Mouse (Mus musculus): Measurements from ENCODE around the gene Cxcr6.
A peak's percentile ranks its signal among the peaks of the same experiment; 100 is the strongest.

Gene Cxcr6

GRCm38 (mm10) chr9:123818601-123819000 lies 12.3 kb downstream of the Cxcr6 start:
- no peak for DNase-seq (ENCODE audit: low read depth, low spot score)

DNA sequence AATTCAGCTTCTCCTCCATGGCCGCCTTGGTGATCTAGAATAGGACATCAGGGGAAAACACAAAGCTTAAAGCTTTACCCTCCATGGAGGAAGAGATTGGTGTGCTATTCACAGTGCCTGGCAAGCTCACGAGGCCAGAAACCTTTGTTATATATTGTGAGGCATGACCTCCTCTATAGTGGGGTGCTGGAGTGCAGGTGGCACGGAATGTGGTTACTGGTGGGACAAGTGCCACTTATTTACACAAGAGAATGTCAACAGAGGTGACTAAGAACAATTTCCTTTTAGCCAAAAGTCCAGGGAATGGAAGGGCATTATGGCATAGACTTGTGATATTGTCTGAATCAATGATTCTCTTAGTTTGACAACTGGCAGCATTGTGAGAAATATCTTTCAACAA lies 20.4 kb downstream of the Cxcr6 start:
- no peak for DNase-seq (ENCODE audit: low read depth, low spot score)

DNA sequence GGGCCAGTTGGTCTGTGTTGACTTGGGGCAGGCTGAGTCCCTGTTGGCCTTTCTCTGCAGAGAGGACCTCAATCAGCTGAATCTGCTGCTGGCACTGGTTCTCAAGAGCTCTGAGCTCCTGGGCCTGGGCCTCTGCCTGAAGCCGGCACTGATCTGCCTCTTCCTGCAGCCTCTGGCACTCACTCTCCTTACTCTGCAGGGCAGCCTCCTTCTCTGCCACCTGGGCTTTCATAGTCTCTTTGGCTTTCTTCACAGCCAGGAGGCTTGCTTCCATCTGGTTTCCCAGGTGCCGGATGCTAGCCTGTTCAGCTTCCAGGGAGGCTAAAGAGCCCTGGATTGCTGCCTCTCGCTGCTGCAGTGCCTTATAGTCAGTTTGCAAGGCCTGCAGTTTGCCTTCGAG lies 22.6 kb downstream of the Cxcr6 start:
- no peak for DNase-seq (ENCODE audit: low read depth, low spot score)

DNA sequence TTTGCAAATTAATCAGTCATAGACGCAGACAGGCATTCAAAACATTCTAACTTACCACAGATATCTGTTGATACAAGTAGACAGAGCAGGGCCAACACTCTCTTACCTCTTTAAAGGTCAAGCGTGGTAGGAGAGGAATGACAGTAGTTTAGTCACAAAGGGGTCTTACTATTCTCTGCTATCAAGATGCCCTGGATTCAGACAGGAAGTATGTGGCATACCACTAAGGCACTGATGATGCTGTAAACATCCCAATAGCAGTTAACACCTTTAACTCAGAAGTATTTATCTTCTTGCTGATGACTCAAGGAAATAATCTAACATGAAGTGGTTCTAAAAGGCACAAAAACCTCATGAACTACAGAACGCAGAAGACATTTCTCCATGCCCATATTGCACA lies 29.6 kb downstream of the Cxcr6 start:
- DNase-seq (ENCODE audit: low read depth, low spot score): peak; percentile 14

DNA sequence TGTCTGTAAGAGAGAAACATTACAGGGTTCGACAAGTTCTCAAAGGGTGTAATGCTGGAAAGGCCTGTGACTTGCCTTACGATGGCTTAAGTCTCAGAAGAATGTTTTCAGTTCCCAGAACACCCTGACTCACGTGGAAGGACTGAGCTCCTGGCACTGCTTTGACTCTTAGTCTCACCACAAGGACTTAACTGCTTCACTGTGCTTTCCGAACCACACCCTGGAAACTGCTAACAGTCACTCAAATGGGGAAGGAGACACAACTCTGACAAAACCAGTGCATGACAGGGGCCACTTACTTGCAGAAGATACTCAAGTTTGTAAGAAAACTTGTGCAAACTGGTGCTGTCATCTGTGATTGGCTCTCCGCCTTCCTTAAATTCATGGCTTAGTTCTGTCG lies 34.0 kb downstream of the Cxcr6 start:
- DNase-seq (ENCODE audit: low read depth, low spot score): no peak

DNA sequence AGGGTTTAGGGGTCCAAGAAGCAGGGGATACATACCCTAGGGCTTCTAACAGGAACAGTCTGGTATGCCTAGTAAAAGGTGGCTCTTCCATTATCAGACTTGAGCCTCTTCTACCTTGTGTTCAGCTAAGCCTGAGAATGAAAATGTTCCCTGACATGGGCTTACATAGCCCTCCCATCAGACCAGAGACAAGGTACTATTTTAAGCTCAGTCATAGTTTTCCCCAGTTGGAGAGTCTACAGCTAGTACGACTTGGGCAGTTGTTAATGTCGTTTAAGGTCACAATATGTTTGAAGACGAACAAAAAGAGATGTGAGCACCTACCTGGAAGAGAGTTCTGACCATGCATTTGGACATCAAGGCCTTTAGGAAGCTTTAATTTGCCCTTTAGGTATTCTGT lies 38.2 kb downstream of the Cxcr6 start:
- no peak for DNase-seq (ENCODE audit: low read depth, low spot score)

- DNase-seq (ENCODE audit: low read depth, low spot score): peak; percentile 37
Measured at GRCm38 (mm10) chr9:123845120-123845519, 38.8 kb downstream of the Cxcr6 start.

DNA sequence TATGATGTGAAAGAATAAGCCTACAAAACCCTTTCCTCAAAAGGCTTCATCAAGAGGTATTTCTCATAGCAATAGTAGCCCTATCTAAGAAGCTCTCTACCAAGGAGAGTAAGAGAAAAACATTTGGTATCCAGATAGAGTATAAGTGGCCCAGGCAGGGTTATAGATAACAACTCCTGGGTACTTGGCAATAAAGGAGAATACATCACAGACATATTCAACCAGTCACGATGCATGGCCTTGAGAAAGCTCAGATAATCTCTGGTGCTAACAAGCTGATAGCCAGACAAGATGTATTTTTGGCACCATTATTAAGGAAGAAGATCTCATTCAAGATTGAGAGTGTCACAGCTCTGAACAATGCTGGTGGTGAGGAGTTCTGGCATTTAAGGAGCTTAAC lies 40.2 kb downstream of the Cxcr6 start:
- no peak for DNase-seq (ENCODE audit: low read depth, low spot score)

DNA sequence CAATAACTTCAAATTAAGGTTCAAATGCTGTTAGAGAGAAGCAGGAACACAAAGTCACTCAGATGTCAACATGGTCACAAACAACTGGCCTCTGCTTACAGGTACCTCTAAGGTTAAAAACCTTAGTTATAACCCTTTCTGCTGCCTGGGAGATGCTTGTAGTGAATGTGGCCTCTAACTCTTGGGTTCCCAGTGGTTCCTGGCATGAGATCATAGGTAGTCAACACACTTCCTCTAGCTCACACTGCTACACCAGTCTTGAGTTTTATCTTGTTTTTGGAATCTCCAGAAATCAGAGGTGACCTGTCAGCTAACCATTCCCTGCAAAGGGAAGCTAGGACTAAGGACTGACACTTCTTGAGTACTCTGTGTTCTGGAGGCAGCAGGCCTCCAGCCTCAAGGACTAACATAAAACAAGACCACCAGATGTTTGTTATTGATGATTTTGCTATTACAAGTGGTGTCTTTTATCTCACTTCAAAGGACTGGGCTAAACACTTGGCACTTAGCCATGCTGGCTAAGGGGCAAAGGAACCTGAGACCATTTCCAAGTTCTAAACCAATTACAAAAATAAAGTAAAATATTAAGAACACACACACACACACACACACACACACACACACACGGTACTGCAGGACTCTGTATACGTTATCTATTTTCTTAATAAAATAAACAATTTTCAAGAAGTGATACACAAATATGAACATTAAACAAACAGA lies 43.9 kb downstream of the Cxcr6 start:
- peak; percentile 22 for DNase-seq (ENCODE audit: low read depth, low spot score)

GRCm38 (mm10) chr9:123850705-123851061 lies 44.4 kb downstream of the Cxcr6 start:
- DNase-seq (ENCODE audit: low read depth, low spot score): peak; percentile 62

DNA sequence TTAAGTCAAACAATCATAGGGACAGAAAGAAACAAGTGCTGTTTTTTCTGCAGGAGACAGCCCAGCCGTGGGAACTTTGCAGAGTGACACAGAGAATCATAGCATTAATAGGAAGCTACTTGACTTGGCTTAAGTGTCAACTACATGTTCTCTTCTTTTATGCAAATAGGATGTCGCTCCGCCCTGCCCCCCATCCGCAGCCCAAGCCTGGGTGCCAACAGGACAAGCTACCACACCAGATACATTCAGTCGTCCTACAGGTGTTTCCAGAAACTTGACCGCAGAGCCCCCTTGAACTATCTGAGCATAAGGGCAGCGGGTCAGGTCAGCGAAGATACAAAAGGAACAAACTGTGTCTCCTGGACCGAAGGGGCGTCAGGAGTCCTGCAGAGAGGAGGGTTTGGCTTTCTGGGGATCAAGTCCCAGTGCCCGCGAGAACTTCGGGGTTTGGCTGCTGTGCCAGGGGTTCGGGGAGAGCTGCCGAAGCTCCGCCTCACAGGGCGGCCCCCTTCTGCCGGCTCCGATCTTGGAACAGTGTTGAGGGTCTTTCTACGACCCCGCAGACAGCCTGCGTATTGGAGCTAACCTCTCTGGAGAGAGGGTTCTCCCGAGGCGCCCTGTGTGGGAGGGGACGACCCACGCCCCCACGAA lies 44.9 kb downstream of the Cxcr6 start:
- peak; percentile 82 for DNase-seq (ENCODE audit: low read depth, low spot score)

DNA sequence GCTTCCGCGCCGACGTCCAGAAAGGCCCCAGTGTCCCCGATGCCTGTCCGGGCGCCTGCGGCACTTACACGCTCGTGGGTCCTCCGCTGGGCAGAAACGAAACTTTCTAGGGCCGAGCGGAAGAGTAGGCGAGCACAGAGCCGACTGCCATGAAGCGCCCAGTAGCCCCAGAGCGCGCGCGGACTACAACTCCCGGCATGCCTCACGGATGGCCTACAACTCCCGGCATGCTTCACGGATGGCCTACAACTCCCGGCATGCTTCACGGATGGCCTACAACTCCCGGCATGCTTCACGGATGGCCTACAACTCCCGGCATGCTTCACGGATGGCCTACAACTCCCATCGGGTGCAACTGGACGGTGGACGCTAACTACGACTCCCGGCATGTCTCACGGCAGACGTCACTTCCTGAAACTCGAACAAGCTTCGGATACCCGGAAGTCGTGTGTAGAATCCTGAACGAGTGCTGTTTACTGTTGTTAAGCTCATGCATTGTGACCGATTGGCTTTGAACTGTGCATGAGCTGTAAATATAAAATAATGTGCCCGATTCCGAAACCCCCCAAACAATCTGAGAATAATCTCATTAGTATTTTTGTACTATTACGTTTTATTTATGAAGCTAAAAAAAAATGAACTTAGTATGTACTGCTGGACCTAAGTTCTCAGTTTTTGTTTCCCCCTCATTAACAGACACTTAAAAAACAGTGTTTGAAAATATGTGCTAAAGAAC lies 45.6 kb downstream of the Cxcr6 start, which contains the start of gene Fyco1:
TSS of gene Fyco1 (minus strand) at position 187 of the 736 bp plus-strand sequence.
- peak; percentile 97 for DNase-seq (ENCODE audit: low read depth, low spot score)

DNA sequence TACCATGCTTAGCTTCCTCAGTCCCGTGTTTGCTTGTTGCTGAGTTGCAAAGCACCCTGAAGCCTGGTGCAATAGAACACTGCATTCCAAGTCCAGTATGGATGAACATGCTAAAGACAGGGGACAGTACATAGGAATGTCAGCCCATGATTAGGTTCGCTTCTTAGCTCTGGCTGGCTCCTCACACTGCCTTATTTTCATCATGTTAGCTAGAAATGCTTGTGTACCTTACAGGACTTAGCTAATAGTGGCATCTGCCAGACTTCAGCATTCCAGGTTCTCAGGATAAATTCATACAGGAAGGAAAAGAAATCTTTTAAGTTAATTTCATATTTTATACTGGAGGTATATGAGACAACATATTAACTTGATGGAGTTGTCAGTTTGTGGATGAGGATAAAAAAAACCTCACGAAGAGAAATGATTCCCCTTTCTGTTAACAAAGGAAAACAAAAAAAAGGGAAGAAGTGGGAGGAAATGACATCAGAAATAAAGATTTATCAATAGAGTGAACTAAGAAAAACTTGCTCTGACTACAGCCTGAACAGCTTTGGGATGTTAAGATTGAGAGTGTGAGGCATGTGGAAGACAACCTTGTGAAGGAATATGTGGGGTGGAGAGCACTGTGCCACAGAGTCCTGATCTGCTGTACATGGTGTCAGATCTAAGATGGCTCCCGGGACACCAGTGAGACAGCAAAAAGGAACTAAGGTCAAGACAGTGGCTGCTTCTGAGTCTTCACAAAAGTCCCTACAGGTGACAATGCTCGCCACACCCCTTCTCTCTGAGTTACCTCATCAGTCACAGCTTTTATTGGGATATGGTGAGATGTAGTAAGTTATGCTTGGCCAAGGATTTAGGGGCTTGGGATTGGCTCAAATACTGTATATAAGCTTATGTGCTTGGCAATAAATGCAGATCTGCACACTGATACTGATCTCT lies 46.4 kb downstream of the Cxcr6 start:
- peak; percentile 38 for DNase-seq (ENCODE audit: low read depth, low spot score)

- DNase-seq (ENCODE audit: low read depth, low spot score): no peak
Measured at GRCm38 (mm10) chr9:123856836-123857235, 50.6 kb downstream of the Cxcr6 start.
